Mouse (Mus musculus): Measurements from ENCODE around the gene Ceacam9.
"Not testable (repeated sequence)": the region's sequence is repeated elsewhere in the genome, so short reads cannot be mapped to it uniquely, and the experiment has no call there.

Ceacam9 gene

DNA sequence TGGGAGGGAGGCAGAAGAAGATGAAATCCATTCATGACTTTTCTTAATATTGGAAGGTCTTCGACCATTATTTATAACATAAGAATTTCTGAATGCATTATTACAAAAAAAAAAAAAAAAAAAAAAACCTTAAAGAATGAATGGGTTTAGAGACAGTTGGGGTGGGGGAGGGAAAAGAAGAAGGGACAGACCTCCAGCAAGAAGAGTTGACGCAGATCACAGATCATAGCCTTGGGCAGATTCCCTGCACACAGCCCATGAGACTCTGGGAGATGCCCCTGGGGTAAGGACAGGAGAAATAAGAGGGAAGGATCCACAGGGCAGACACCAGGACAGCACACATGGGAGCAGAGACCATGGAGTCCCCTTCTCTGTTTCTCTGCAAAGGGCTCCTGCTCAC lies at the start of gene Ceacam9:
Gene Ceacam9, plus strand, starts transcription at position 301 of the 400 bp plus-strand sequence.
- no peak for DNase-seq

DNA sequence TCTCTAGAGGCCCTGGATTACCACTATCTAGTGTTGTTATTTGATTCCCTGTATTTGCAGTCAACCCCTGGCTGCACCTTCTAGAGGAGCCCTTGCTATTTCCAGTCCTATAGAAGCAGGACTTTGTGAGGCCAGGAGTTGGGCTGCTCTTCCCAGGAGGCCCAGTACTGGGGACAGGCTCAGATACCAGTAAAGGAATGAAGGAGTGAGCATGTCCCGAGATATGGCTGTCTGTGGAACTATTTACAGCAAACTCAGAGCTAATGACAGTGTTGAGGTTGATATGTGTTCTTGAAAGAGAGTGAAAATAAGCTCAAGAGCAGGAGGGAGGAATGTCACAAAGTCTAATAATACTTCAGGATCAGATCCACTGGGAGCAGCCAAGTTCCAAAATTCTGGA lies 47.9 kb upstream of the Ceacam9 start:
- no peak for DNase-seq

GRCm38 (mm10) chr7:16674699-16675098 lies 47.0 kb upstream of the Ceacam9 start:
- not testable (repeated sequence) for DNase-seq

GRCm38 (mm10) chr7:16675605-16676004 lies 46.1 kb upstream of the Ceacam9 start, which contains the start of gene Ceacam15:
Ceacam15 (minus strand) TSS chr7:16675705.
- no peak for DNase-seq

GRCm38 (mm10) chr7:16680194-16680593 lies 41.5 kb upstream of the Ceacam9 start:
- not testable (repeated sequence) for DNase-seq

GRCm38 (mm10) chr7:16689196-16689595 lies 32.5 kb upstream of the Ceacam9 start:
- peak; percentile 25 to 51 for DNase-seq

GRCm38 (mm10) chr7:16695025-16695424 lies 26.7 kb upstream of the Ceacam9 start:
- peak; percentile 65 to 66 for DNase-seq

- DNase-seq, result no peak
These were observed 22.7 kb upstream of the Ceacam9 start for GRCm38 (mm10) chr7:16699042-16699441.

DNA sequence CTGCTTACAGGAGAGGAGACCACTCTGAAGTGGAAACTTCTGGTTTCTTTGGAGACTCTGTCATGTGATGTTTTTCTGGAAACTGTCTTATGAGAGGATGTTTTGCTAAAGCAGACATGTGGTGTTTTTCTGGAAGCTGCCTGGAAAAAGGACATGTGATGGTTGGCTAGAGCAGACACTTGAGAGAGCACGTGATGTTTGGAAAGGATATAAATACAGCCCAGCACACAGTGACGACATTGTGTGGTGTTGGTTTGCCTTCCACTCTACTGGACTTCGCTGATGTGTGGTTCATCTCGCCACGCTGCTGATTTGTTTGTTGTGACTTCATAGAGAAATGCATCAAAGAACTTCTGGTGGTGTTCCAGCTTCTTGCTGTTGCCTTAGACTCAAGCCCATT lies 21.1 kb upstream of the Ceacam9 start:
- no peak for DNase-seq

DNA sequence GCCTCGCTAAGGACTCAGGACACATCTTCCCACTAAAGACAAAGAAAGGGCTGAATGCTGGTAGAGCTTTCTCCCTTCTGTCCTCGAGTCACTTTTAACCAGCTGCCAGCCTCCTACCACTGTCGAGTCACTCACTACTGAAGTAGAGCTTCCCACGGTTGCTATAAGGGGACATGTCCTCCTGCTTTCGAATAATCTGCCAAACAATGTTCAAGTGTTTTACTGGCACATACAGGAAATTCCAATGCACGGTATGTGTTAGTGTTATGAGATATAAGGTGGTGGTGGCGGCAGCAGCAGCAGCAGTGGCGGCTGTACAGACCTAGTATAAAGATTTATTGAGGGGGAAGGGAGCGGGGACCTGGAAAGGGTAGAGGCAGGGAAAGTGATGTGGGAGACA lies 15.3 kb upstream of the Ceacam9 start:
- DNase-seq, result no peak

DNA sequence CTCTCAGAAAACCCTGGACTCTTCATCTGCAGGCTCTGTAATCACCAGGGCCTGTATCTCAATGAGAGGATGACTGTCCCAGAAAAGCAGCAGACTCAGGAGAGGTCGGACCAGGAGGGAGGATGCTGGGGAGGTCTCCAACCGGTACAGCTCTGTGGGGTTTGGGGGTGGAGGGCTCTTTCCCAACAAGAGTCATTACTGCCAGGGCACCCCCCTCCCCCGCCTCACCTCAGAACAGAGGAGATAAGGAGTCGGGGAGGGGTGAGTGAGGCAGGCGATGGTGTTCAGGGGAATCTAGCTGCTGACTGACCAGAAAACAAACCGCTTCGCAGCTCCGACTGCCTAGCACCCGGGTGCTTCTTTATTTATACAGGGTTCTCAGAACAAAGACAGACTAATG lies 13.5 kb upstream of the Ceacam9 start:
- no peak for DNase-seq

- peak in 1 of 2 experiments; percentile 15 for DNase-seq
These were observed 11.1 kb upstream of the Ceacam9 start for GRCm38 (mm10) chr7:16710604-16711003.

GRCm38 (mm10) chr7:16712633-16713415 lies 8.9 kb upstream of the Ceacam9 start:
- DNase-seq, result no peak

GRCm38 (mm10) chr7:16716456-16717152 lies 5.1 kb upstream of the Ceacam9 start:
- DNase-seq, result not testable (repeated sequence)

DNA sequence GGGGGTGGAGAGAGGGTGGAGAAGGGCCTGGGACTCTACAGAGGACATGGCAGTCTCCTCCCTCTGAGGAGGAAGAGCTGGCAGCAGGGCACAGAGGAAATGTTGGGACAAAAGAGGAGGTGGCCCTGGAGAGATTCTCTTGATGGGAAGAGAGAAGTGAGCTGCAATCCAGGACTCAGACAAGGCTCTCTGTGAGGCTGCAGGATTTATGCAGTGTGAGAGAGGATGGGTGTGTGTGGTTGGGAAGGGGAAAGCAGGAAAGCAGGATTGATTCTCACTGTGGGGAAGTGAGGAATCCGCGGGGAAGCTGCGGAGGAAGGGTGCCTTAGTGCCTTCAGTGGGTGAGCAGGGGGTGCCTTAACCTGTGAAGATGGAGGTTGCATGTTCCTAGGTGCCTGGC lies 761 bp downstream of the Ceacam9 start:
- not testable (repeated sequence) for DNase-seq

DNA sequence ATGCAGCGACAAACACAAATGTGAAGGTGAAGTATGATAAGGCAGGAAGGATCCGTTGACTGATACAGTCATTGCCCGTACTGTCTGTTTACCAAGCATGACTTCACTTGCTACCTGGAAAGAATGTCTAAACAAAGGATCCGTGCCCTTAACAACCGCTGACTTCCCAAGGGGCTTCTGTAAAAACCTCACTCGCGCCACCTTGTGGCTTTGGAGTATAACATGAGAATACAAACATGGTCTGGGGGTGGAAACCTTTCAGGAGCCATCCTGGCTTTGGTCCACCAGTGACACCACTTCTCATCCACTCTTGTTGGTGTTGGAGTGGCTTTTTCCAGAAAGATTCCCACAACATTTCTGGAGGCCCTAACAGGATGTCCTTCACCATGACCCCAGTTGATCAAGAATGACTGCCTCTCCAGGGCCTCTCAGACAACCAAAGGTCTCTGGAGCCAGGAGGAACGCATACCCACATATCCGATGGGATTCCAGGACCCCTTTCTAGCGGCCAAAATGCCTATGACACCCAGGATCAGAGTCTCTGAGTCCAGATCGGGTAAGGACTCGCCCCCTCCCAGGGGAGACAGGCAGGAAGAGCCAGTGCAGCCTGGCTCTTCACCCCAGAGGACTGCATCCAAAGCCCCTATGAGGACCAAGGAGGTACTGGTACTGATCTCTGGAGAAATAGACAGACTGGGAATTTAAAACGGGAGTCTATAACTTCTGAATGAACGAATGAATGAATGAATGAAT lies 7.0 kb downstream of the Ceacam9 start:
- peak; percentile 85 to 87 for DNase-seq

- peak; percentile 50 to 67 for DNase-seq
These were observed 7.8 kb downstream of the Ceacam9 start for GRCm38 (mm10) chr7:16729563-16729962.

DNA sequence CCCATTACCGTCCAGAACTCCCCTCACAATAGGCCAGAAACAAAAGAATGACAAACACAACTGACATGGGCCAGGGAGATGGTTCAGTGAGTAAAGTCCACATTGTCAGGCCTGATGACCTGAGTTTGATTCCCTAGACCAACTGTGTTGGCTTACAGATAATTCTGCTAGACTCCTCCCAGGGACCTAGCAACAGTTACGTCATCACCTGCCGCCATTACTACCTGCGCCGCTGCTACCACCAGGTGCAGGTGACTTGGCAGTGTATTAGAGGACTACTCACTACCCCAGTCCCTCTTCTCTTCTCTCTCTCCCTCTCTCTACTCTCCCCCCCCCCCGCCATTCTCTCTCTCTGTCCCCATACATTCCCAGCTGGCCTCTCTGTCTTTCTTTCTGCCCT lies 9.1 kb downstream of the Ceacam9 start:
- no peak for DNase-seq

- DNase-seq, result peak in 1 of 2 experiments; percentile 21
These were observed 10.2 kb downstream of the Ceacam9 start for GRCm38 (mm10) chr7:16731893-16732422.

DNA sequence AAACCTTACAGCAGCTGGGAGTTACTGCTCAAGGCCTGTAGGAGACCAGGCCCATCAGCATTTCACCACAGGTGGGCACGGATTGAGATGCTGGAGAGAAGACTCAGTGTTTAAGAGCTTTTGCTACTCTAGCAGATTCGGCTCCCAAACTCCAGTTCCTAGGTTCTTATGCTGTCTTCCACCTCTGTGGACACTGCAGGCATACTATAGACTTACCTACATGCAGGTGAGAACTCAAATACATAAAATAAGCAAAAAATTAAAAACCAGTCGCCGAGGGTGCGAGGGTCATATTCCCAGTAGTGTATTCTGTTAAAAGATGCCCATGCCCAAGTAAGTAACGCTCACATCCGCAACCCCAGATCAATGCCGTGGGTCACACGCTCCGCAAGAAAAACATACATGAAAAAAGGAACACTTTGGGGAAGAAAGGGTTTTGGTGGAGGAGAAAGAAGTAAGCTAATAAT lies 15.9 kb downstream of the Ceacam9 start:
- DNase-seq, result no peak

- peak; percentile 97 to 98 for DNase-seq
These were observed 16.5 kb downstream of the Ceacam9 start, which contains the start of gene Ap2s1 for GRCm38 (mm10) chr7:16738073-16738696. Ap2s1 (plus strand) TSS chr7:16738410.

DNA sequence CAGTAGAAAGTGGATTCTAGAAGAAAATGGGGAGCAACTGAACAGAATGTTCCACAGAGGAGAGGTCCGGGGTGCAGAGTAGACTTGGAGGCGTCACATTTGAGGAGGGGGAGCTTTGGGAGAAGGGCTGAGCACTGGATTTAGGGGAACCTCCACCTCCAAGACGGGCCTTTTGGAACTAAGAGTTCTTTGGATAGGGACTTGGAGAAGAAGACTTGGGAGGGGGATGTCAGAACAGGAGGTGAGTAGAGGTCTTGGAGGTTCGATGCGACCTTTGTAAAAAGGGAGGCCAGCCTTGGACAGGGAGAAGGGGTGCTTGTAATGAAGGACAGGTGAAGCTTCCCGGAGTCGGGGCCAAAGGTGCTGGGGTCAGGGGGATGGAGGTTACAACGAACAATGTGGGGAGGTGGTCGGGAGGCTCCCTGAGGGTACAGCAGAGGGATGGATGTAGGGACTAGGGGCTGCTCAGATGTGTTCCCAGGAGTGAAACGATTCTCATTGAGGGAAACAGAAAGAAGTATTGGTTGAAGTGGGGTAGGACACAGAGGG lies 17.4 kb downstream of the Ceacam9 start:
- no peak for DNase-seq
